Mouse (Mus musculus): ENCODE results near the gene Prkaa2. TPM values are rescaled to one million over a fixed set of nuclear protein-coding genes. Genes with fewer than 3 reads are reported as not detected.

Prkaa2 gene
- polyA plus RNA-seq, 1 experiment from 2014 or later = 0.52 TPM

GRCm38 (mm10) chr4:105107943-105108640, 1.6 kb downstream of the Prkaa2 start:
- H3K4me1 ChIP-seq (replicated peaks) = 0 out of 2 replicates have a peak, but pooled peaks cover 3% of the 10 kb centered on the region
- WGBS (ENCODE audit: insufficient replicate concordance) = 51% methylated on average over 12 of the region's 12 CpGs
- H3K27ac ChIP-seq (replicated peaks) = no peak overlapping the region
- ATAC-seq (ENCODE audit: insufficient read depth) = no peak
- H3K4me3 ChIP-seq (replicated peaks) = no peak overlapping the region
- no peaks in the 10 kb centered on the region for H3K9me3 ChIP-seq (replicated peaks)
- peaks cover 37% of the 10 kb centered on the region for H3K27me3 ChIP-seq
- no peak overlapping the region for H3K9ac ChIP-seq
- no peak overlapping the region for H3K4me2 ChIP-seq
- no peaks in the 10 kb centered on the region for H3K36me3 ChIP-seq (replicated peaks)

GRCm38 (mm10) chr4:105104099-105104872, 5.4 kb downstream of the Prkaa2 start:
- Histone ChIP-seq H3K27ac (replicated peaks) (no peak overlapping the region), H3K9ac (no peak overlapping the region), H3K4me1 (replicated peaks) (no peaks in the 10 kb centered on the region), H3K4me2 (no peak overlapping the region), H3K27me3 (peaks cover 21% of the 10 kb centered on the region), H3K4me3 (replicated peaks) (no peak overlapping the region), H3K36me3 (replicated peaks) (no peaks in the 10 kb centered on the region), H3K9me3 (replicated peaks) (no peaks in the 10 kb centered on the region)
- 38% methylated on average over 6 of the region's 6 CpGs for WGBS (ENCODE audit: insufficient replicate concordance)
- ATAC-seq (ENCODE audit: insufficient read depth) = no peak

GRCm38 (mm10) chr4:105101337-105101688, 8.4 kb downstream of the Prkaa2 start:
- Histone ChIP-seq H3K27ac (replicated peaks) (no peak overlapping the region), H3K36me3 (replicated peaks) (no peaks in the 10 kb centered on the region), H3K27me3 (no peaks in the 10 kb centered on the region), H3K4me2 (no peak overlapping the region), H3K9ac (no peak overlapping the region), H3K9me3 (replicated peaks) (no peaks in the 10 kb centered on the region), H3K4me3 (replicated peaks) (no peak overlapping the region), H3K4me1 (replicated peaks) (no peaks in the 10 kb centered on the region)
- WGBS (ENCODE audit: insufficient replicate concordance) = 52% methylated on average over 4 of the region's 4 CpGs
- no peak for ATAC-seq (ENCODE audit: insufficient read depth)

GRCm38 (mm10) chr4:105100508-105101336, 9.0 kb downstream of the Prkaa2 start:
- Histone ChIP-seq H3K9ac (no peak overlapping the region), H3K9me3 (replicated peaks) (no peaks in the 10 kb centered on the region), H3K4me1 (replicated peaks) (no peaks in the 10 kb centered on the region), H3K36me3 (replicated peaks) (no peaks in the 10 kb centered on the region), H3K4me3 (replicated peaks) (no peak overlapping the region), H3K27me3 (no peaks in the 10 kb centered on the region), H3K4me2 (no peak overlapping the region), H3K27ac (replicated peaks) (no peak overlapping the region)
- ATAC-seq (ENCODE audit: insufficient read depth) = no peak
- WGBS (ENCODE audit: insufficient replicate concordance) = 35% methylated on average over 5 of the region's 5 CpGs

- Histone ChIP-seq H3K27me3 (no peaks in the 10 kb centered on the region), H3K27ac (replicated peaks) (no peak overlapping the region), H3K4me2 (no peak overlapping the region), H3K4me1 (replicated peaks) (no peaks in the 10 kb centered on the region), H3K4me3 (replicated peaks) (no peak overlapping the region), H3K9ac (no peak overlapping the region), H3K9me3 (replicated peaks) (no peaks in the 10 kb centered on the region), H3K36me3 (replicated peaks) (no peaks in the 10 kb centered on the region)
- no peak for ATAC-seq (ENCODE audit: insufficient read depth)
- WGBS (ENCODE audit: insufficient replicate concordance) = 70% methylated on average over 7 of the region's 7 CpGs
Observed at GRCm38 (mm10) chr4:105098660-105099059, 11.0 kb downstream of the Prkaa2 start.

GRCm38 (mm10) chr4:105098158-105098557, 11.5 kb downstream of the Prkaa2 start:
- H3K27me3 ChIP-seq = no peaks in the 10 kb centered on the region
- no peak overlapping the region for H3K4me2 ChIP-seq
- H3K4me3 ChIP-seq (replicated peaks) = no peak overlapping the region
- H3K36me3 ChIP-seq (replicated peaks) = no peaks in the 10 kb centered on the region
- WGBS (ENCODE audit: insufficient replicate concordance) = 72% methylated on average over 8 of the region's 8 CpGs
- H3K9ac ChIP-seq = no peak overlapping the region
- no peaks in the 10 kb centered on the region for H3K9me3 ChIP-seq (replicated peaks)
- ATAC-seq (ENCODE audit: insufficient read depth) = no peak
- no peak overlapping the region for H3K27ac ChIP-seq (replicated peaks)
- no peaks in the 10 kb centered on the region for H3K4me1 ChIP-seq (replicated peaks)

- H3K4me3 ChIP-seq (replicated peaks) = no peak overlapping the region
- no peak overlapping the region for H3K27ac ChIP-seq (replicated peaks)
- H3K36me3 ChIP-seq (replicated peaks) = no peaks in the 10 kb centered on the region
- H3K9me3 ChIP-seq (replicated peaks) = no peaks in the 10 kb centered on the region
- WGBS (ENCODE audit: insufficient replicate concordance) = 40% methylated on average over 5 of the region's 5 CpGs
- H3K27me3 ChIP-seq = no peaks in the 10 kb centered on the region
- H3K9ac ChIP-seq = no peak overlapping the region
- no peaks in the 10 kb centered on the region for H3K4me1 ChIP-seq (replicated peaks)
- no peak overlapping the region for H3K4me2 ChIP-seq
- no peak for ATAC-seq (ENCODE audit: insufficient read depth)
Observed at GRCm38 (mm10) chr4:105095316-105095715, 14.4 kb downstream of the Prkaa2 start.

GRCm38 (mm10) chr4:105093951-105094350, 15.7 kb downstream of the Prkaa2 start:
- H3K27me3 ChIP-seq = no peaks in the 10 kb centered on the region
- no peak overlapping the region for H3K4me3 ChIP-seq (replicated peaks)
- H3K9me3 ChIP-seq (replicated peaks) = no peaks in the 10 kb centered on the region
- WGBS (ENCODE audit: insufficient replicate concordance) = 70% methylated on average over 1 of the region's 1 CpGs
- H3K27ac ChIP-seq (replicated peaks) = no peak overlapping the region
- no peak overlapping the region for H3K4me2 ChIP-seq
- no peak overlapping the region for H3K9ac ChIP-seq
- no peak for ATAC-seq (ENCODE audit: insufficient read depth)
- no peaks in the 10 kb centered on the region for H3K4me1 ChIP-seq (replicated peaks)
- H3K36me3 ChIP-seq (replicated peaks) = no peaks in the 10 kb centered on the region

GRCm38 (mm10) chr4:105090417-105090816, 19.3 kb downstream of the Prkaa2 start:
- Histone ChIP-seq H3K36me3 (replicated peaks) (no peaks in the 10 kb centered on the region), H3K9me3 (replicated peaks) (no peaks in the 10 kb centered on the region), H3K4me2 (no peak overlapping the region), H3K4me3 (replicated peaks) (no peak overlapping the region), H3K9ac (no peak overlapping the region), H3K4me1 (replicated peaks) (no peaks in the 10 kb centered on the region), H3K27me3 (no peaks in the 10 kb centered on the region), H3K27ac (replicated peaks) (no peak overlapping the region)
- no peak for ATAC-seq (ENCODE audit: insufficient read depth)
- WGBS (ENCODE audit: insufficient replicate concordance) = 67% methylated on average over 5 of the region's 5 CpGs

- no peak overlapping the region for H3K4me2 ChIP-seq
- no peak overlapping the region for H3K27ac ChIP-seq (replicated peaks)
- H3K9ac ChIP-seq = no peak overlapping the region
- H3K4me3 ChIP-seq (replicated peaks) = no peak overlapping the region
- no peaks in the 10 kb centered on the region for H3K9me3 ChIP-seq (replicated peaks)
- 69% methylated on average over 7 of the region's 7 CpGs for WGBS (ENCODE audit: insufficient replicate concordance)
- H3K27me3 ChIP-seq = no peaks in the 10 kb centered on the region
- H3K36me3 ChIP-seq (replicated peaks) = no peaks in the 10 kb centered on the region
- ATAC-seq (ENCODE audit: insufficient read depth) = no peak
- H3K4me1 ChIP-seq (replicated peaks) = no peaks in the 10 kb centered on the region
Observed at GRCm38 (mm10) chr4:105089386-105089785, 20.3 kb downstream of the Prkaa2 start.

- Histone ChIP-seq H3K27me3 (no peaks in the 10 kb centered on the region), H3K36me3 (replicated peaks) (no peaks in the 10 kb centered on the region), H3K4me2 (no peak overlapping the region), H3K9ac (no peak overlapping the region), H3K4me3 (replicated peaks) (no peak overlapping the region), H3K9me3 (replicated peaks) (no peaks in the 10 kb centered on the region), H3K27ac (replicated peaks) (no peak overlapping the region), H3K4me1 (replicated peaks) (no peaks in the 10 kb centered on the region)
- WGBS (ENCODE audit: insufficient replicate concordance) = 48% methylated on average over 2 of the region's 2 CpGs
- ATAC-seq (ENCODE audit: insufficient read depth) = no peak
Observed at GRCm38 (mm10) chr4:105088671-105089070, 21.0 kb downstream of the Prkaa2 start.
